Mouse (Mus musculus) megakaryocyte, embryonic 14.5 days (primary cell): ENCODE data around the gene Kcnip1. TPM values are rescaled to one million over a fixed set of nuclear protein-coding genes. Genes with fewer than 3 reads are reported as not detected.

Experiments
- H3K27me3 ChIP-seq: replicated peaks from 2 replicates; pipeline ENCODE3; 2012; ENCODE audit warnings: inconsistent platforms
- H3K36me3 ChIP-seq: replicated peaks from 2 replicates; pipeline ENCODE3; 2012; ENCODE audit warnings: low read length, inconsistent platforms, mixed read lengths
- H3K4me1 ChIP-seq: 2 replicates; pipeline ENCODE4 v1.6.1; 2012; ENCODE audit warnings: inconsistent platforms
- H3K4me3 ChIP-seq: replicated peaks from 2 replicates; pipeline ENCODE3; 2012; ENCODE audit warnings: moderate library complexity, mild to moderate bottlenecking, inconsistent platforms
- H3K9me3 ChIP-seq: 2 replicates; pipeline ENCODE4 v1.6.1; 2012; ENCODE audit warnings: inconsistent platforms
- FLI1 ChIP-seq: IDR thresholded peaks from 2 replicates; pipeline ENCODE4 v1.6.1; 2012; ENCODE audit warnings: low read length, inconsistent platforms, mixed read lengths
- GATA1 ChIP-seq: IDR thresholded peaks from 3 replicates; pipeline ENCODE4 v1.6.1; 2012; ENCODE audit warnings: mixed read lengths, low read length, inconsistent platforms, borderline replicate concordance
- polyA plus RNA-seq: library from polyadenylated mRNA; stranded (reverse); fragments of >175 nt; gene quantifications from 2 replicates; pipeline ENCODE4 v1.2.3, GENCODE M21; 2012; ENCODE audit warnings: low replicate concordance; ENCODE audit not compliant: insufficient read depth

Kcnip1 gene
- polyA plus RNA-seq, 1 experiment, result not detected

GRCm38 (mm10) chr11:33928658-33929057 lies 64.3 kb downstream of the Kcnip1 start:
- H3K4me3 ChIP-seq, result no peak overlapping the region
- H3K27me3 ChIP-seq, result peaks cover 33% of the 10 kb centered on the region

GRCm38 (mm10) chr11:33927836-33928235 lies 65.1 kb downstream of the Kcnip1 start:
- Histone ChIP-seq H3K9me3 (no peaks in the 10 kb centered on the region), H3K36me3 (no peaks in the 10 kb centered on the region), H3K27me3 (peaks cover 37% of the 10 kb centered on the region), H3K4me1 (peaks cover 9% of the 10 kb centered on the region), H3K4me3 (no peak overlapping the region)
- TF ChIP-seq GATA1, result no peak
- no peak for TF ChIP-seq FLI1

More at GRCm38 (mm10) chr11:33928658-33929057, 64.3 kb downstream of the Kcnip1 start:
- H3K9me3 ChIP-seq, result no peaks in the 10 kb centered on the region
- H3K4me1 ChIP-seq, result peaks cover 10% of the 10 kb centered on the region
- TF ChIP-seq FLI1 (no peak), GATA1 (no peak)
- H3K36me3 ChIP-seq, result no peaks in the 10 kb centered on the region

- peaks cover 37% of the 10 kb centered on the region for H3K27me3 ChIP-seq
- H3K36me3 ChIP-seq, result no peaks in the 10 kb centered on the region
- H3K9me3 ChIP-seq, result no peaks in the 10 kb centered on the region
- peaks cover 4% of the 10 kb centered on the region for H3K4me1 ChIP-seq
- no peak for TF ChIP-seq GATA1
- TF ChIP-seq FLI1, result no peak
- no peak overlapping the region for H3K4me3 ChIP-seq
Measured at GRCm38 (mm10) chr11:33927321-33927720, 65.6 kb downstream of the Kcnip1 start.

- TF ChIP-seq FLI1 (no peak), GATA1 (no peak)
- Histone ChIP-seq H3K4me3 (no peak overlapping the region), H3K4me1 (no peaks in the 10 kb centered on the region), H3K27me3 (peaks cover 37% of the 10 kb centered on the region), H3K9me3 (no peaks in the 10 kb centered on the region), H3K36me3 (no peaks in the 10 kb centered on the region)
Measured at GRCm38 (mm10) chr11:33926551-33926950, 66.4 kb downstream of the Kcnip1 start.

GRCm38 (mm10) chr11:33925778-33926177 lies 67.2 kb downstream of the Kcnip1 start:
- H3K4me3 ChIP-seq, result no peak overlapping the region
- H3K4me1 ChIP-seq, result no peaks in the 10 kb centered on the region
- no peaks in the 10 kb centered on the region for H3K36me3 ChIP-seq
- peaks cover 43% of the 10 kb centered on the region for H3K27me3 ChIP-seq
- TF ChIP-seq GATA1 (no peak), FLI1 (no peak)
- H3K9me3 ChIP-seq, result no peaks in the 10 kb centered on the region

GRCm38 (mm10) chr11:33923031-33923430 lies 69.9 kb downstream of the Kcnip1 start:
- Histone ChIP-seq H3K9me3 (no peaks in the 10 kb centered on the region), H3K36me3 (no peaks in the 10 kb centered on the region), H3K4me3 (no peak overlapping the region), H3K4me1 (no peaks in the 10 kb centered on the region), H3K27me3 (peaks cover 32% of the 10 kb centered on the region)
- TF ChIP-seq GATA1 (no peak), FLI1 (no peak)

- H3K9me3 ChIP-seq, result no peaks in the 10 kb centered on the region
- peaks cover 28% of the 10 kb centered on the region for H3K27me3 ChIP-seq
- no peaks in the 10 kb centered on the region for H3K4me1 ChIP-seq
- no peak for TF ChIP-seq FLI1
- no peak for TF ChIP-seq GATA1
- no peak overlapping the region for H3K4me3 ChIP-seq
- H3K36me3 ChIP-seq, result no peaks in the 10 kb centered on the region
Measured at GRCm38 (mm10) chr11:33921451-33921850, 71.5 kb downstream of the Kcnip1 start.

GRCm38 (mm10) chr11:33919826-33920225 lies 73.1 kb downstream of the Kcnip1 start:
- no peaks in the 10 kb centered on the region for H3K4me1 ChIP-seq
- H3K36me3 ChIP-seq, result no peaks in the 10 kb centered on the region
- no peak for TF ChIP-seq FLI1
- TF ChIP-seq GATA1, result no peak
- H3K27me3 ChIP-seq, result peaks cover 21% of the 10 kb centered on the region
- H3K9me3 ChIP-seq, result no peaks in the 10 kb centered on the region
- H3K4me3 ChIP-seq, result no peak overlapping the region

GRCm38 (mm10) chr11:33918424-33918823 lies 74.5 kb downstream of the Kcnip1 start:
- Histone ChIP-seq H3K4me3 (no peak overlapping the region), H3K9me3 (no peaks in the 10 kb centered on the region), H3K36me3 (no peaks in the 10 kb centered on the region), H3K4me1 (no peaks in the 10 kb centered on the region), H3K27me3 (peaks cover 22% of the 10 kb centered on the region)
- TF ChIP-seq FLI1 (no peak), GATA1 (no peak)

- Histone ChIP-seq H3K4me1 (no peaks in the 10 kb centered on the region), H3K9me3 (no peaks in the 10 kb centered on the region), H3K36me3 (no peaks in the 10 kb centered on the region), H3K4me3 (no peak overlapping the region), H3K27me3 (peaks cover 21% of the 10 kb centered on the region)
- TF ChIP-seq FLI1 (no peak), GATA1 (no peak)
Measured at GRCm38 (mm10) chr11:33917574-33917973, 75.4 kb downstream of the Kcnip1 start.

- Histone ChIP-seq H3K4me3 (no peak overlapping the region), H3K27me3 (peaks cover 12% of the 10 kb centered on the region), H3K36me3 (no peaks in the 10 kb centered on the region), H3K4me1 (no peaks in the 10 kb centered on the region), H3K9me3 (peaks cover 8% of the 10 kb centered on the region)
- TF ChIP-seq GATA1, result no peak
- TF ChIP-seq FLI1, result no peak
Measured at GRCm38 (mm10) chr11:33914216-33914615, 78.7 kb downstream of the Kcnip1 start.
